Mouse (Mus musculus) heart, postnatal 0 days (tissue): ENCODE results near the gene Apold1. TPM values are rescaled to one million over a fixed set of nuclear protein-coding genes. Genes with fewer than 3 reads are reported as not detected.

Experiments
- ATAC-seq: fragments of 200-750 bp; cut with Nextera tagmentation; 2 replicates; pipeline ENCODE4 v1.8.0; 2017; ENCODE audit warnings: low read depth, moderate number of reproducible peaks, moderate library complexity; ENCODE audit not compliant: insufficient read depth
- DNase-seq: peaks from one replicate; pipeline ENCODE4 v3.0.0-alpha.2; 2016; ENCODE audit warnings: low spot score
- H3K27ac ChIP-seq: fragments of 300-500 bp; sonication (generic); 2 replicates; pipeline ENCODE4 v1.5.1; 2014; ENCODE audit warnings: low read depth, mild to moderate bottlenecking
- H3K27me3 ChIP-seq: fragments of 300-500 bp; sonication (generic); 2 replicates; pipeline ENCODE4 v1.6.1; 2014; ENCODE audit warnings: low read length, mixed read lengths; ENCODE audit not compliant: control insufficient read depth, insufficient read depth
- H3K36me3 ChIP-seq: fragments of 300-500 bp; sonication (generic); replicated peaks from 2 replicates; pipeline ENCODE4 v1.6.1; 2014; ENCODE audit warnings: low read length, mixed read lengths; ENCODE audit not compliant: control insufficient read depth, insufficient read depth
- H3K4me1 ChIP-seq: fragments of 300-500 bp; sonication (generic); 2 replicates; pipeline ENCODE4 v1.6.1; 2014; ENCODE audit warnings: antibody characterized with exemption; ENCODE audit not compliant: control insufficient read depth, insufficient read depth
- H3K4me2 ChIP-seq: fragments of 300-500 bp; sonication (generic); 2 replicates; pipeline ENCODE4 v1.6.1; 2014; ENCODE audit warnings: low read depth, mild to moderate bottlenecking, low read length, moderate library complexity
- H3K4me3 ChIP-seq: fragments of 300-500 bp; sonication (generic); 2 replicates; pipeline ENCODE4 v1.5.1; 2014; ENCODE audit warnings: low read depth, low read length
- H3K9ac ChIP-seq: fragments of 300-500 bp; sonication (generic); replicated peaks from 2 replicates; pipeline ENCODE4 v1.6.1; 2014; ENCODE audit warnings: low read depth, low read length, mixed read lengths
- H3K9me3 ChIP-seq: fragments of 300-500 bp; sonication (generic); replicated peaks from 2 replicates; pipeline ENCODE4 v1.6.1; 2016; ENCODE audit warnings: low read length; ENCODE audit not compliant: control insufficient read depth
- CTCF ChIP-seq: IDR thresholded peaks from 2 replicates; pipeline ENCODE4 v1.5.1; 2016; ENCODE audit warnings: antibody characterized with exemption, control low read depth, low read depth
- EP300 ChIP-seq: IDR thresholded peaks from 2 replicates; pipeline ENCODE4 v1.6.1; 2016; ENCODE audit warnings: antibody characterized with exemption, low read depth
- WGBS: fragments of 180-500 bp; shearing (Covaris S2); extraction: QIAGEN DNeasy Blood & Tissue Kit; methylation state at CpG from one replicate; pipeline ENCODE4 v1.1.7; 2014; 5-methylcytosine and 5-hydroxymethylcytosine counted together
- polyA plus RNA-seq: library from polyadenylated mRNA; unstranded; fragments of >200 nt; fragmentation: Nextera tagmentation; extraction: Ambion mirVana; gene quantifications from 2 replicates; pipeline ENCODE4 v1.2.1, GENCODE M21; 2015
- total RNA-seq: library from RNA; depleted of rRNA; stranded (reverse); fragments of >200 nt; gene quantifications from 2 replicates; pipeline ENCODE4 v1.2.3, GENCODE M21; 2014; ENCODE audit warnings: low replicate concordance; rRNA removed

Gene Apold1
- total and polyA plus RNA-seq, 2 experiments from 2014 or later = 6.9 to 28.5 TPM

DNA sequence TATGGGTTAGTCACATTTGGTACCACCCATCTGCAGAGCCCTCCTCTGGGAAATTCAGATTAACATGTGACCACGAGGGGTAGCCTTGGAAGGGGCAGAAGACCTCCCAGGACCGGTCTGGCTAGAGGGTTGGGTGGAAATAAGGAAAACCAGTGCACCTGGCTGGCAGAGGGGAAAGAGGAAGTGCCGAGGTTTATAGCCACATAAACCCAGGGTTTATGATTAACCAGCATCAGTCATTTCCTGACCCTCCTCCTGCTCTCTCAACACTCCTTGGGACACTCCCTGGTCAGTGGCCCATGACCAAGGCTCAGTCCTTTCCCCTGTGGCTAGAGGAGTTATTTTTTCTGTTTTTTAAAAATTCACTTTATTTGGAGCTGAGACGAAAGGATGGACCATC, 47.7 kb downstream of the Apold1 start:
- TF ChIP-seq EP300 = no peak
- TF ChIP-seq CTCF = no peak
- Histone ChIP-seq H3K36me3 (peaks cover 6% of the 10 kb centered on the region), H3K4me3 (no peak overlapping the region), H3K4me1 (0 out of 2 replicates have a peak, but pooled peaks cover 2% of the 10 kb centered on the region), H3K4me2 (no peak overlapping the region), H3K9me3 (no peaks in the 10 kb centered on the region), H3K27ac (no peak overlapping the region), H3K27me3 (no peaks in the 10 kb centered on the region), H3K9ac (no peak overlapping the region)
- DNase-seq = no peak
- WGBS = 68% methylated on average over 4 of the region's 4 CpGs
- no peak for ATAC-seq

Other genes with a start within 250 kb of the Apold1 start
- gene Dusp16, start 189.1 kb upstream of the Apold1 start, total RNA-seq = 19.9 and 29.2 TPM in 2 replicates
- 8.1 and 9.6 TPM in 2 replicates for gene Dusp16, start 189.1 kb upstream of the Apold1 start, polyA plus RNA-seq
- gene Crebl2, start 151.6 kb upstream of the Apold1 start, total RNA-seq = 0.85 and 14.5 TPM in 2 replicates
- 2.0 and 2.4 TPM in 2 replicates for gene Crebl2, start 151.6 kb upstream of the Apold1 start, polyA plus RNA-seq
- gene Gpr19, start 83.1 kb upstream of the Apold1 start, total RNA-seq = 4.0 and 13.4 TPM in 2 replicates
- gene Gpr19, start 83.1 kb upstream of the Apold1 start, polyA plus RNA-seq = 7.6 and 9.4 TPM in 2 replicates
- gene Cdkn1b, start 61.3 kb upstream of the Apold1 start, total RNA-seq = 42.9 and 65.1 TPM in 2 replicates
- 23.7 and 27.0 TPM in 2 replicates for gene Cdkn1b, start 61.3 kb upstream of the Apold1 start, polyA plus RNA-seq
- 24.5 and 35.8 TPM in 2 replicates for gene Ddx47, start 29.9 kb downstream of the Apold1 start, total RNA-seq
- gene Ddx47, start 29.9 kb downstream of the Apold1 start, polyA plus RNA-seq = 51.4 and 52.7 TPM in 2 replicates
- 0.12 TPM in 1 of 2 replicates, not detected in the other for gene Gprc5a, start 83.9 kb downstream of the Apold1 start, total RNA-seq
- 2.3 and 2.5 TPM in 2 replicates for gene Gprc5a, start 83.9 kb downstream of the Apold1 start, polyA plus RNA-seq
- not detected in 2 replicates for gene Gprc5d, start 136.6 kb downstream of the Apold1 start, total RNA-seq
- not detected in 2 replicates for gene Gprc5d, start 136.6 kb downstream of the Apold1 start, polyA plus RNA-seq
- gene Fam234b, start 216.3 kb downstream of the Apold1 start, total RNA-seq = 3.7 and 4.3 TPM in 2 replicates
- gene Fam234b, start 216.3 kb downstream of the Apold1 start, polyA plus RNA-seq = 4.5 and 4.8 TPM in 2 replicates
- 8.8 and 35.5 TPM in 2 replicates for gene Hebp1, start 216.3 kb downstream of the Apold1 start, total RNA-seq
- 10.9 and 11.0 TPM in 2 replicates for gene Hebp1, start 216.3 kb downstream of the Apold1 start, polyA plus RNA-seq